Mouse (Mus musculus) gastrocnemius, adult 18-20 months (tissue): ENCODE measurements around the gene Rnf149. TPM values are rescaled to one million over a fixed set of nuclear protein-coding genes. Genes with fewer than 3 reads are reported as not detected.
"Not testable (repeated sequence)": the region's sequence is repeated elsewhere in the genome, so short reads cannot be mapped to it uniquely, and the experiment has no call there.

ENCODE experiments used
- DNase-seq: peaks from one replicate; pipeline ENCODE4 v3.0.0; 2021; ENCODE audit warnings: low spot score
- long read RNA-seq, 2 experiments: library from polyadenylated mRNA; stranded (forward); transcript quantifications; one replicate each; pipeline ENCODE4 v2.0.0; 2021
- total RNA-seq, 2 experiments: library from RNA; stranded (reverse); gene quantifications; 2 replicates each; pipeline ENCODE4 v1.2.3; 2021

Gene Rnf149
- total RNA-seq = 1 to 10 TPM; 7.4 to 8.5 TPM
- long read RNA-seq, experiment 1, transcript Rnf149-201 (7 exons, 2,492 nt) = major isoform, 5 of 7 reads
- long read RNA-seq, experiment 1, partial matches to known transcripts = 0 of 7 reads
- long read RNA-seq, experiment 1, other reads (novel, unspliced or antisense) = 2 of 7 reads
- long read RNA-seq, experiment 2, transcript Rnf149-201 (7 exons, 2,492 nt) = major isoform, 8 of 13 reads
- long read RNA-seq, experiment 2, partial matches to known transcripts = 0 of 13 reads
- long read RNA-seq, experiment 2, other reads (novel, unspliced or antisense) = 5 of 13 reads

GRCm38 (mm10) chr1:39577253-39577705, at the start of gene Rnf149:
Rnf149 (minus strand) TSS chr1:39577405.
- peak; percentile 95 for DNase-seq

- no peak for DNase-seq
Observed at GRCm38 (mm10) chr1:39625491-39625890, 48.3 kb upstream of the Rnf149 start.

DNA sequence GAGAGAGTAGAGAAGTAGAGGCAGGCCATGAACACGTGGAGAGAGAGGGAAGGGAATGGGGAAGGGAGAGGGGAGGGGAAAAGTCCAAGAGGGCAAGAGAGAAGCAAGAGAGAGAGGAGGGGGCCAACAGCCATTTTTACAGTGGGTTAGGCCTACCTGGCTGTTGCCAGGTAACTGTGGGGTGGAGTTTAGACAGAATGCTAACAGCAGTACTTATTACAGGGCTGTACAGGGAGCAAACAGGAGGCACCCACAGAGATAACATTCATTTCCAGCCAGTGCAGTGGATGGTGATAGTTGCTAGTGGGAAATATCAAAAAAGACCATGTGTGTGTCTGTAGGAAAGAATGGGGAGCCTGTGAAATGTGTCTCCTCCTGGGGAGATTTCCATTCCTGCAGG, 46.5 kb upstream of the Rnf149 start:
- no peak for DNase-seq

- no peak for DNase-seq
Observed at GRCm38 (mm10) chr1:39623106-39623505, 45.9 kb upstream of the Rnf149 start.

GRCm38 (mm10) chr1:39618524-39618923, 41.3 kb upstream of the Rnf149 start:
- DNase-seq = no peak

GRCm38 (mm10) chr1:39615526-39615925, 38.3 kb upstream of the Rnf149 start:
- no peak for DNase-seq

DNA sequence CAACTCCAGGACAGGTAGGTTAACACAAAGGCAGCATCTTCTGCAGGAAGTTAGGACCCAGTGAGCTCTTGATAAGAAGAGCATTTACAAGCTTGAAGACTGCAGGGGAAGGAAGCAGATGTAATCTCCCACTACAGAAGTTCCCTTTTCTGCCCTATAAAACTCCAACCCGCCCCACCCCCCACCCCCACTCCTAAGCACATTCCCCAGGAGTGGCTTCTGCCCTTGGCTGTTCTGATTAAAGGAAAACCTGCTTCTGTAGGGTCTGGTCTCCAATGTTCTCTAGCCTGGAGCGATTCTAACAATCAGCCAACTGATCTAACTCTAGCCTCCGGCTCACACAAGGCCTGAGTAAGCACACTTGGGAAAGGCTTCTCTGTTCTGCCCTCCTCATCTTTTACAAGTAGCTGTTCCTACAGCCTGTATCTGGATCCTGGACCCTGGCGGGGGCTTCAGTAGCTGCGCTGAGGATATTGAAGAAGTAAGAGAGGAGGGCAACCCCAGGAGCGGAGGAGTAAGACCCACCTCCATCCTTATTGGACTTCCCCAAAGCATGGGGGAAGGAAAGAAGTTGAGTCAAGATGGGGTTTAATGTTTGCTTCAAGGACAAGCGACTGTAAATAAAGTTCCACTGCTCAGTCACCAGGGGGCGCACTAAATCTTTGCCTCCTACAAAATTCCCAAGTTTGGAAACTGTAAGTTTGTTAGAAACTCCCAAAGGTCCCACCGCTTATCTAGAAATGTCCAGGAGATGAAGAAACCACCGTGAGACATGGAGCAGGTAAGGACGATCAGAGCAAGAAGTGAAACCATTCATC, 37.5 kb upstream of the Rnf149 start:
- DNase-seq = peak; percentile 39

DNA sequence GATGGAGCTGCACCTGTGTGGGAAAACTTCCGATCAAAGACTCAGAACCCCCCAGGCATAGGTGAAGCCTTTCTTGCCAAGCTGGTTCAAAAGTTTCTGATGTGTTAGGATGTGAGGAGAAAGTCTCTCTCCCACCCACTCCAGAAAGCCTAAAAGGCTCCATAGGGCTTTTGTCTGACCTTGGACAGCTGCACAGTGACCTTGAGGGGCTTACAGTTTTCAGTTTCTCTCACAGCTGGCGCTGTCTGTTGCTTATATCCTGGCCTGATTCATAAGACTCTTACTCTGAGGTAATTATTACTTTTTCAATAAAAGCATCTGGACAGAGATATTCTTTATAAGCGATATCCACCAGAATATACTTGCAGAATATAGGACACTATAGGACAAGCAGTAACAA, 35.9 kb upstream of the Rnf149 start:
- no peak for DNase-seq

GRCm38 (mm10) chr1:39612491-39612890, 35.3 kb upstream of the Rnf149 start:
- no peak for DNase-seq

GRCm38 (mm10) chr1:39608534-39608933, 31.3 kb upstream of the Rnf149 start:
- DNase-seq = no peak

DNA sequence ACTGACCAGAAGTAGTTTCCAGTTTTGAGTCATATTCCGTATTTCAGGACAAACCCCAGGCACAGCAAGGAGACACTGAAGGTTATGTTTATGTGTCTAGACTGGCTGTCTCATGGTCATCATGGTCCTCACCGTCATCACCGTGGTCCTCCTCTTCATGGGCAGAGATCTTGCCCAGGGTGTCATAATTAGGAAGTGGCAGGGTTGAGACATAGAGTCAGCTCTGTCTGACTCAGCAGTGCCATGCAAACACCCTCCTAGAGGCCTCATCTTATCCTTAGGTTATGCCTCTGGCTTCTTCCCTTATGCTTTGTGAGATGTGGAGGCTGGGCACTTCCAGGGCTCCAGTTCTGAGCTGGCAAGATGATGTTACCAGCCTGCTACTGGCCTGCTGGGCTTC, 25.3 kb upstream of the Rnf149 start:
- DNase-seq = no peak

- DNase-seq = no peak
Observed at GRCm38 (mm10) chr1:39598726-39599125, 21.5 kb upstream of the Rnf149 start.

- not testable (repeated sequence) for DNase-seq
Observed at GRCm38 (mm10) chr1:39597135-39597534, 19.9 kb upstream of the Rnf149 start.

DNA sequence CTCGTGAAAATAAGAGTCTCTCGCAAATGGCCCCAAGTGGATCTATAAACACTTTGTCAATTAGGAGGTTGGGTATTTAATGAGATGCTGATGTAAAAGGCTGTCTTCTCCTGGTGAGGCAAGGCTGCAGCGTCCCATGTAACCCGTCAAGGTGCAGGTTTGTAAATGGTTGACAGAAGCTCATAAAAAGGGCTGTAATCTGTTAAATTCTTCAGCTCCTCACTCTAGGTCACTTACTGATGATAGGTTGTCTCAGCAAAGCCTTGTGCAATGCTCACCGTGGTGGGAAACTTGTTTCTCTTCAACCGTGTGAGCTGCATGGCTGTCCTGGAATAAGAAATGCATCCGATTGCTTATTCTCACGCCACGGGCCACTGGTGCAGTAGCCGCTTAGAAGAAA, 16.6 kb upstream of the Rnf149 start:
- no peak for DNase-seq

DNA sequence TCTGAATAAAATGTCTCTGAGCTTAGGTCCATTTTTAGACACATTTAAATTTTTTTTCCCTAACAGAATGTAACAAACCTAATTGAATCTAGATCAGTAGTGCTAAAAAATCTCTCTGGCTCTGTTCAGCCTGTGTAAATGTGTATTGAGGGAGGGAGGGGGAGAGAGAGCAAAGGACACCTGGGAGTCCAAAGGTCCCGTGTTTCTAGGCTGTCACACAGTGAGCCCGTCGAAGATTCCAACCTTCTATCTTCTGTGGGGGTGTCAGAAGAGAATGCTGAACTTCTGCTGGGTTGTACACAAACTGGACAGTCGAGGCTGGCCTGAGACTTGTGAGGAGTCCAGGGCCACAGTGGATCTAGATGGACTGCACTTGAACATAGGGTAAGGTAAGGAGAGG, 14.9 kb upstream of the Rnf149 start:
- no peak for DNase-seq

- DNase-seq = not testable (repeated sequence)
Observed at GRCm38 (mm10) chr1:39591557-39591956, 14.4 kb upstream of the Rnf149 start.

- no peak for DNase-seq
Observed at GRCm38 (mm10) chr1:39590193-39590592, 13.0 kb upstream of the Rnf149 start.

DNA sequence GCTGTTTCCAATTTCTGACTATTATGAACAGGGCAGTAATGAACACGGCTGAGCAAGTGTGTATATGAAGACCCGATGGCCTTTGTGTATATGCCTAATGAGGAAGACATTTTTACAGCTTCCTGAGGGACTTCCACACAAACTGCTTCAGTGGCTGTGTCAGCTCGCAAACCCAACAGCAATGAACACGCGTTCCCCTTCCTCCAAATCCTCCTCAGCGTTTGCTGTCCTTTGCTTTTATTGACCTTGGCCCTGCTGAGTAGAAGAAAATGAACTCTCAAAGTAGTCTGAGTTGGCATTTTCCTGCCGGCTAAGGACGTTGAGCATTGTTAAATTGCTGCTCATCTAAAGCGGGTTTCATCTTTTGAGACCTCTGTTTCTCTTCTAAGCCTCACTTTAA, 8.2 kb upstream of the Rnf149 start:
- DNase-seq = no peak

- no peak for DNase-seq
Observed at GRCm38 (mm10) chr1:39583173-39583572, 6.0 kb upstream of the Rnf149 start.

DNA sequence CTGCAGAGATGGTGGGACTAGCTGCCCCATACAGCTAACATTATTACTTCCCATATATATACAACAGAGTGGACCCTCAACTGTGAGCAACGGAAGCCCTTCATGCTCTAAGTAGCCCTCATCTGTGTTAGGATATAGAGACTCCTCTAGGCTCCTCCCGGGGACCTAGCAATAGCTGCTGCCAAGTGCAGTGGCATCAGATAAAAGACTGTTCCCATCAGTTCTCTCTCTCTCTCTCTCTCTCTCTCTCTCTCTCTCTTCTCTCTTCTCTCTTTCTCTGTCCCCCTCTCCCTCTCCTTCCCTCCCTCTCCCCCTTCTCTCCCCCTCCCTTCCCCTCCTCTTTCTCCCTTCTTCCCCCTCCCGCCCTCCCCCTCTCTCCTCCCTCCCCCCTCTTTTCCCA, 4.0 kb upstream of the Rnf149 start:
- DNase-seq = no peak

- DNase-seq = no peak
Observed at GRCm38 (mm10) chr1:39579139-39579538, 1.9 kb upstream of the Rnf149 start.

GRCm38 (mm10) chr1:39578446-39578845, 1.2 kb upstream of the Rnf149 start:
- DNase-seq = no peak
